Mouse (Mus musculus): ENCODE data around the gene Chd1l. TPM values are rescaled to one million over a fixed set of nuclear protein-coding genes. Genes with fewer than 3 reads are reported as not detected.

The Chd1l gene
- polyA plus RNA-seq (2012; rRNA removed): 15.6 and 19.5 TPM in 2 replicates

DNA sequence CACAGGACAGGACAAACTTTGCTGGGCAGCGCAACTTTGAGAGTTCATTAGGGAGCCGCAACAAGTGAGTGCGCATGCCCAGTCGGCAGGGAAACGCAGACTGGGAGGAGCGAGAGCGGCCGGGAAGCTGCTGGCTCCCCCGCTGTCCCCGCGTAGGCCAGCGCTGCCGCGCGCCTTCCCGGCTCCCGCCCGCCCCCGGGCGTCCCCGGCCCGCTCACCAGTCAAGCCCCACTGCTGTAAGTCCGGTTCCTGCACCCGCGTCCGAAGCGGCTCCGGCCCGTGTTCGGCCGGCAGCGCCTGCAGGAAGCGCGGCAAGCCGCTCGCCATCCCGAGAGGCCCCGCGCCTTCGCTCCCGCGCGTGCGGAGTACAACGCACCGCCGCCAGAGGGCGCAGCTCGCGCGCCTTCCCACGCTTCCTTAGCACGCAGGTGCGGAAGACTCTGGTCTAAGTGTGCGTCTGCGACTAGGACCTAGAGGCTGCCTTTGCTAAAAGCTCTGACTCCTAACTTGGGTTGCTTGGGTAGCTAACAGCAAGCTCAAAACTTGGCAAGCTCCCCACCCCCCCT is at the start of gene Chd1l:
Gene Chd1l (minus strand): TSS at position 359 of the 566 bp plus-strand sequence.

DNA sequence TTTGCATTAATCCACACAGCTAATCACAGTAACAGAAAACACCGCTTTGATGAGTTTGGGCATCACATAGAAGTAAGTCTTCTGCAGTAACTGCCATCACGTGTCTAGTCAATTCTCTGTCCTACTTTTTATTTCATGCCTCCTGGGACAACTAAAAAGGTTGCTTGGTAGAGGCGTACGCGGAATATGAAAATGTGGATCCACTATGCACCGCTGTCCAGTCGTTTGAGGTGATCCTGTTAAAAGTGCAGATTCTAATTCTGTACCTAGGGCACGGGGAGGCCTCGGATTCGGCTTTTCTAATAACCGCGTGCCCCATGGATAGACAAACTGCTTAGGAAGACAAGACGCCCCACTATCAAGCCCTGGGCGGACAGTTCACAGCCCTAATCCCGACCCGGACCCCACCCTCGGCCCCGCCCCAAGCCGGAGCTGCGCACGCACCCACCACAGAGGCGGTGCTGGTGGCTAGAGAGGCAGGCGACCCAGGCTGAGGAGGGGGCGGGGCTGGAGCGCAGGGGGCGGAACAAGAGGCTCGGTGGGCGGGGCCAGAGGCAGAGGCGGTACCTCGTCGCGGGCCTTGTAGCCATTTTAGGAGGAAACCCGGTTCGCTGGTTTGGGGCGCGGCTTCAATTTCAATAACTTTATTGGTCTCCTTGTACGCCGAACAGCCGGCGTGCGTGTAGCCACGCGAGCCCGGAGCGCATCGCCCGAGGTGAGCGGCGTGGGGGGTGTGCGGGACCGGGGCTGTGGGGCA is 47.8 kb upstream of the Chd1l start, which contains the start of gene Prkab2:
Gene Prkab2 (plus strand): TSS at position 539 of the 757 bp plus-strand sequence.

GRCm38 (mm10) chr3:97628391-97629001 is 18.5 kb upstream of the Chd1l start, which contains the start of gene Fmo5:
Gene Fmo5, plus strand, starts transcription at chr3:97628804.

Other genes starting within 250 kb of the Chd1l start
- not detected in 2 replicates for gene Olfr1402, start 188.2 kb downstream of the Chd1l start, polyA plus RNA-seq (2012; rRNA removed)
- gene Fmo5, start 18.6 kb upstream of the Chd1l start, polyA plus RNA-seq (2012; rRNA removed): 0.70 and 0.97 TPM in 2 replicates
- gene Prkab2, start 48.0 kb upstream of the Chd1l start, polyA plus RNA-seq (2012; rRNA removed): 11.1 and 14.8 TPM in 2 replicates
- gene Gm17651, start 64.5 kb upstream of the Chd1l start, polyA plus RNA-seq (2012; rRNA removed): not detected in 2 replicates

Measured in central nervous system, embryonic 11.5 days (tissue).